Mouse (Mus musculus) intestine, embryonic 16.5 days (tissue): Measurements from ENCODE around the gene Gsta2. TPM values are rescaled to one million over a fixed set of nuclear protein-coding genes. Genes with fewer than 3 reads are reported as not detected.
"Not testable (repeated sequence)": the region's sequence is repeated elsewhere in the genome, so short reads cannot be mapped to it uniquely, and the experiment has no call there.

Source experiments
- ATAC-seq: fragments of 200-750 bp; cut with Nextera tagmentation; 2 replicates; pipeline ENCODE4 v1.8.0; 2017; ENCODE audit warnings: moderate TSS enrichment, moderate library complexity
- H3K27ac ChIP-seq: fragments of 300-500 bp; sonication (generic); 2 replicates; pipeline ENCODE4 v1.5.1; 2014; ENCODE audit warnings: mild to moderate bottlenecking, low read length
- H3K27me3 ChIP-seq: fragments of 300-500 bp; sonication (generic); replicated peaks from 2 replicates; pipeline ENCODE4 v1.6.1; 2014; ENCODE audit warnings: low read length, control low read depth, mixed read lengths; ENCODE audit not compliant: control insufficient read depth, insufficient read depth
- H3K36me3 ChIP-seq: fragments of 300-500 bp; sonication (generic); 2 replicates; pipeline ENCODE4 v1.6.1; 2014; ENCODE audit warnings: low read length, control low read depth; ENCODE audit not compliant: control insufficient read depth, insufficient read depth
- H3K4me1 ChIP-seq: fragments of 300-500 bp; sonication (generic); 2 replicates; pipeline ENCODE4 v1.6.1; 2014; ENCODE audit warnings: low read length, control low read depth, mixed read lengths; ENCODE audit not compliant: control insufficient read depth, insufficient read depth
- H3K4me2 ChIP-seq: fragments of 300-500 bp; sonication (generic); 2 replicates; pipeline ENCODE4 v1.6.1; 2014; ENCODE audit warnings: low read depth, low read length, control low read depth
- H3K4me3 ChIP-seq: fragments of 300-500 bp; sonication (generic); 2 replicates; pipeline ENCODE4 v1.5.1; 2014; ENCODE audit warnings: mild to moderate bottlenecking, low read length
- H3K9ac ChIP-seq: fragments of 300-500 bp; sonication (generic); 2 replicates; pipeline ENCODE4 v1.6.1; 2014; ENCODE audit warnings: low read depth, low read length
- H3K9me3 ChIP-seq: fragments of 300-500 bp; sonication (generic); 2 replicates; pipeline ENCODE4 v1.6.1; 2016; ENCODE audit warnings: low read length, control low read depth; ENCODE audit not compliant: control insufficient read depth
- WGBS: fragments of 180-500 bp; shearing (Covaris S2); extraction: QIAGEN DNeasy Blood & Tissue Kit; methylation state at CpG from one replicate; pipeline ENCODE4 v1.1.7; 2014; 5-methylcytosine and 5-hydroxymethylcytosine counted together
- polyA plus RNA-seq: library from polyadenylated mRNA; unstranded; fragments of >200 nt; fragmentation: Nextera tagmentation; extraction: Ambion mirVana; gene quantifications from 2 replicates; pipeline ENCODE4 v1.2.1, GENCODE M21; 2015

Gene Gsta2
- polyA plus RNA-seq, 1 experiment from 2014 or later = 77.3 TPM

DNA sequence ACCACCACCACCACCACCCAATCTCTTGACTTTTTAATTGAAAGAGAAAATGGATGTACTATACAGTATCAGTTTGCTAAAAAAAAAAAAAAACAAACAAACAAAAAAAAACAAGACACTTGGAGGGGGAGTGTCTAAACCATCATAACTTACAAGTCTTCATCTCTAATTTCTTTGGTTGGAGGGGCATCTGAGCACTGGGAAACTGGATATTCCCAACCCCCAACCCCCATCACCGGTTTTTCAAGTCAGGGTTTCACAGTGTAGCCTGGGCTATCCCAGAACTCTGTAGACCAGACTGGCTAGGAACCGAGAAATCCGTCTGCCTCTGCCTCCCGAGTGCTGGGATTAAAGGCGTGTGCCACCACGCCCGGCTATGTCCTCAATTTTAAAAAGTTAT lies 14.2 kb upstream of the Gsta2 start:
- 85% methylated on average over 7 of the region's 7 CpGs for WGBS
- Histone ChIP-seq H3K4me3 (no peak overlapping the region), H3K27me3 (no peaks in the 10 kb centered on the region), H3K4me1 (no peaks in the 10 kb centered on the region), H3K4me2 (no peak overlapping the region), H3K9me3 (no peaks in the 10 kb centered on the region), H3K9ac (no peak overlapping the region), H3K27ac (no peak overlapping the region), H3K36me3 (no peaks in the 10 kb centered on the region)
- ATAC-seq = no peak

- no peaks in the 10 kb centered on the region for H3K27me3 ChIP-seq
- H3K9me3 ChIP-seq = no peaks in the 10 kb centered on the region
- no peak overlapping the region for H3K4me3 ChIP-seq
- no peak overlapping the region for H3K27ac ChIP-seq
- ATAC-seq = no peak
- no peak overlapping the region for H3K4me2 ChIP-seq
- no peaks in the 10 kb centered on the region for H3K36me3 ChIP-seq
- 79% methylated on average over 2 of the region's 2 CpGs for WGBS
- no peak overlapping the region for H3K9ac ChIP-seq
- no peaks in the 10 kb centered on the region for H3K4me1 ChIP-seq
Measured at GRCm38 (mm10) chr9:78369349-78369748, 13.8 kb upstream of the Gsta2 start.

DNA sequence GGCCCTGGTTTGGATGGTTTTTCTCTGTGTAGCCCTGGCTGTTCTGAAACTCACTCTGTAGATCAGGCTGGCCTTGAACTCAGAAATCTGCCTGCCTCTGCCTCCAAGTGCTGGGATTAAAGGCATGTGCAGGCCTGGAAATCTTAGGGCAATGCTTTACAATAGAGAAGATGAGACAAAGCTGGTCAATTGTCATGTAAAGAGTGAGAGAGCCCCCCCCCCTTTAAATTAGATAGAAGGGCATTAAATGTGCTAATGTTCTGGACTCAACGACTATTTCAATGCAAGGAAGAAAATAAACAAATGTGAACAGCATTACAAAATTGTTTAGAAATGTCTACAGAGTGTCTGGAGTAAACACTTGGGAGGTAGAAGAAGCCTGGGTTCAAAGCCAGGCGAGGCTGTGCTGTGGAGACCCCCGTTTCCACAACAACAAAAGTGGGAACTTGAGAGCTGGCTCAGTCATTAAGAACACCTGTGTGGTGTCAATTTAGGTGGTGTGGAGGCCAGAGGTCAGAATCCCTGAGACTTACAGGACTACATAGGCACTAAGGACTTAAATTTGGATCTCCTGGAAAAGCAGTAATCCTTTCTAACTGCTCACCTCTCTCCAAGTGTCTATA lies 13.2 kb upstream of the Gsta2 start:
- H3K27me3 ChIP-seq = no peaks in the 10 kb centered on the region
- H3K27ac ChIP-seq = no peak overlapping the region
- no peaks in the 10 kb centered on the region for H3K36me3 ChIP-seq
- no peak overlapping the region for H3K4me2 ChIP-seq
- no peak for ATAC-seq
- H3K4me3 ChIP-seq = no peak overlapping the region
- WGBS = 76% methylated on average over 3 of the region's 3 CpGs
- H3K4me1 ChIP-seq = no peaks in the 10 kb centered on the region
- H3K9ac ChIP-seq = no peak overlapping the region
- no peaks in the 10 kb centered on the region for H3K9me3 ChIP-seq

DNA sequence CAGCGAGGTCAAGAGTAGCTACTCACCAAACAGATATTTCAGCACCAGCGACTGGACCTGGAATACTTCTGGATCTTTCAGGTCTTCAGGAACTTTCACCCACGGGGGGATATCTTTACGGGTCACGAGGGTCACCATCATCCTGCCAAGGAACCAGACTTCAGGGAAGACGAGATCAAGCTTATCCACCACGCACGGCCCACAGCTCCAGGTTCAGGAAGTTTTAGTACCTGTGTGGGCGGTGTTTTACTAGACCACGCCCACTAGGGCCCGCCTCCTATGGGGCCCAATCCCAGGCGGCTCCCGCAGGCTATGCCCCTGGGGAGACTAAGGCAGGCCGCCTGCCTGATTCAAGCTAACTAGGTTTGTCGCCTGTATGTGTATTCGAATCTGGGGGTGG lies 12.4 kb upstream of the Gsta2 start, which contains the start of gene Dppa5a:
TSS of gene Dppa5a (minus strand) at position 219 of the 400 bp plus-strand sequence.
- H3K9me3 ChIP-seq, H3K9ac ChIP-seq, ATAC-seq, H3K27ac ChIP-seq, H3K4me3 ChIP-seq, H3K4me2 ChIP-seq, H3K27me3 ChIP-seq, H3K4me1 ChIP-seq, H3K36me3 ChIP-seq: not testable (repeated sequence)
- WGBS = 92% methylated on average over 16 of the region's 16 CpGs

DNA sequence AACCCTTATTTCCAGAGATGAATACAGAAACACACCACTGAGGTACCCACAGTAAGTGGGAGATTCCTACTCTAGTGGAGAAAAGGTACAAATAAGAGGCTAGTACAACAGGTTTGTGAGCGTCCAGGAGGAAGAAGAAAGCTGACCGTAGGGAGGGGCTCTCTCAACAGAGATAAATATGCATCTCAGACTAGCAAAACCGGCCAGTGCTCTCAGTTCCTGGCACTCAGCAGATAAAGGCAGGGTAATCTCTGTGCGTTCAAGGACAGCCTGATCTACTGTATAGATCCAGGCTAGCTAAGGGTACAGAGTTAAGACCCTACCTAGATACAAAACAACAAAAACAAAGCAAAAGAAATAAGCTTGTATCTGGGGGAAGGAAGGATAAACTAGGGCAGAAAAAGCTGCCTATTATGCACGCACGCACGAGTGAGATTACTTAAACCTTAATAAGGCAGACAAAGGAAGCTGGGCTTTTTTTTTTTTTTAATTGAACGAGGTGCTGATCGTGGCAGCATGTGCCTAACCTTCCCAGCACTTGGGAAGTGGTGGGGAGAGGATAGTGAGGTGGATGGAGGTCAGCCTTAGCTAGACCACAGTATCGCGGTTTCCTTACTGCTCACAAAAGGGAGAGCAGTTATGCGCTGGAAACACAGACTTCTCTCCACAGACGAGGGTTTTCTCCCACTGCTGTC lies 10.4 kb upstream of the Gsta2 start:
- WGBS = 62% methylated on average over 12 of the region's 13 CpGs
- Histone ChIP-seq H3K27me3 (no peaks in the 10 kb centered on the region), H3K27ac (no peak overlapping the region), H3K4me1 (no peaks in the 10 kb centered on the region), H3K36me3 (no peaks in the 10 kb centered on the region), H3K9ac (no peak overlapping the region), H3K4me3 (no peak overlapping the region), H3K4me2 (no peak overlapping the region), H3K9me3 (no peaks in the 10 kb centered on the region)
- ATAC-seq = no peak

GRCm38 (mm10) chr9:78364701-78365100 lies 9.1 kb upstream of the Gsta2 start:
- WGBS = 89% methylated on average over 6 of the region's 6 CpGs
- Histone ChIP-seq H3K9me3 (no peaks in the 10 kb centered on the region), H3K27ac (no peak overlapping the region), H3K36me3 (no peaks in the 10 kb centered on the region), H3K4me1 (no peaks in the 10 kb centered on the region), H3K4me3 (no peak overlapping the region), H3K9ac (no peak overlapping the region), H3K27me3 (no peaks in the 10 kb centered on the region), H3K4me2 (no peak overlapping the region)
- no peak for ATAC-seq

DNA sequence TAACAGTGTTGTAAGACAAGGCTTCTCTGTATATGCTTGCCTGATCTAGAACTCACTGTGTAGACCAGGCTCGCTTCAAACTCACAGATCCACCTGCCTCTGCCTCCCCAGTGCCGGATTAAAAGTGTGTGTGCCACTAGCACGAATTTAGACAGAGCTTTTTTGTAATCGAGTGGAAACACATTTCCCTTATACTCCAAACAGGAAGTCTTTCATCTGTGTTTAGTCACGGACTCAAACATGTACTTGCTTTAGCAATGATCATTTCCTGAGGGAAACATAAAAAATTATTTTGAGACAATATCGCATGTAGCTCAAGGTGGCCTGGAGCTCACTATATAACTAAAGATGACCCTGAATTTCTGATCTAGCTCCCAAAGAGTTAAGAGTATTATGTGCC lies 7.8 kb upstream of the Gsta2 start:
- 60% methylated on average over 6 of the region's 6 CpGs for WGBS
- H3K27me3 ChIP-seq = no peaks in the 10 kb centered on the region
- ATAC-seq = no peak

DNA sequence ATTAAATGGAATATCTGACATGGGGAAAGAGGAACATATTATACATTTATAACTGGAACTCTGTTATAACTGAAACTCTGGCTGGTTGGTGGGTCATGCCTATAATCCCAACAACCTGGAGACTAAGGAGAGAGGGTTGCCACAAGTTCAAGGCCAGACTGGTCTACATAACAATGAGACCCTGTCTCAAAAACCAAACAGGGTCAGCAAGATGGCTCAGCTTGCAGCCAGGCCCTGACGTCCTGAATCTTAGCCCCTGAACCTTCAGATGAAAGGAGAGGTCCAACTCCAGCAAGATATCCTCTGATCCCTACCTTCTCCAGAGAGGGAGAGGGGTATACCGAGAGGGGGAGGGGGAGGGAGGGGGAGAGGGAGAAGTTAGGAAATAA lies 4.9 kb upstream of the Gsta2 start:
- Histone ChIP-seq H3K4me3 (no peak overlapping the region), H3K4me1 (no peaks in the 10 kb centered on the region), H3K4me2 (no peak overlapping the region), H3K27me3 (no peaks in the 10 kb centered on the region), H3K27ac (no peak overlapping the region), H3K36me3 (no peaks in the 10 kb centered on the region), H3K9me3 (no peaks in the 10 kb centered on the region), H3K9ac (no peak overlapping the region)
- ATAC-seq = no peak
- 34% methylated on average over 2 of the region's 2 CpGs for WGBS

More for the DNA sequence above, 7.8 kb upstream of the Gsta2 start:
- H3K27ac ChIP-seq = no peak overlapping the region
- no peak overlapping the region for H3K9ac ChIP-seq
- H3K9me3 ChIP-seq = no peaks in the 10 kb centered on the region
- no peak overlapping the region for H3K4me3 ChIP-seq
- H3K36me3 ChIP-seq = no peaks in the 10 kb centered on the region
- no peaks in the 10 kb centered on the region for H3K4me1 ChIP-seq
- no peak overlapping the region for H3K4me2 ChIP-seq

GRCm38 (mm10) chr9:78359750-78360483 lies 4.3 kb upstream of the Gsta2 start:
- Histone ChIP-seq H3K36me3 (no peaks in the 10 kb centered on the region), H3K9ac (no peak overlapping the region), H3K27me3 (no peaks in the 10 kb centered on the region), H3K4me3 (no peak overlapping the region), H3K4me1 (no peaks in the 10 kb centered on the region), H3K27ac (no peak overlapping the region), H3K4me2 (no peak overlapping the region), H3K9me3 (no peaks in the 10 kb centered on the region)
- 77% methylated on average over 6 of the region's 6 CpGs for WGBS
- ATAC-seq = no peak
